Mouse (Mus musculus) bone marrow macrophage, adult 2 months (primary cell): ENCODE measurements around the gene Psen2.

Experiments
- CTCF ChIP-seq: IDR thresholded peaks from 2 replicates; pipeline ENCODE4 v1.5.1; 2012; ENCODE audit warnings: low read depth, mild to moderate bottlenecking, low read length, moderate library complexity
- POLR2A ChIP-seq: IDR thresholded peaks from 2 replicates; pipeline ENCODE4 v1.6.1; 2012; ENCODE audit warnings: mild to moderate bottlenecking, low read depth, low read length, borderline replicate concordance

DNA sequence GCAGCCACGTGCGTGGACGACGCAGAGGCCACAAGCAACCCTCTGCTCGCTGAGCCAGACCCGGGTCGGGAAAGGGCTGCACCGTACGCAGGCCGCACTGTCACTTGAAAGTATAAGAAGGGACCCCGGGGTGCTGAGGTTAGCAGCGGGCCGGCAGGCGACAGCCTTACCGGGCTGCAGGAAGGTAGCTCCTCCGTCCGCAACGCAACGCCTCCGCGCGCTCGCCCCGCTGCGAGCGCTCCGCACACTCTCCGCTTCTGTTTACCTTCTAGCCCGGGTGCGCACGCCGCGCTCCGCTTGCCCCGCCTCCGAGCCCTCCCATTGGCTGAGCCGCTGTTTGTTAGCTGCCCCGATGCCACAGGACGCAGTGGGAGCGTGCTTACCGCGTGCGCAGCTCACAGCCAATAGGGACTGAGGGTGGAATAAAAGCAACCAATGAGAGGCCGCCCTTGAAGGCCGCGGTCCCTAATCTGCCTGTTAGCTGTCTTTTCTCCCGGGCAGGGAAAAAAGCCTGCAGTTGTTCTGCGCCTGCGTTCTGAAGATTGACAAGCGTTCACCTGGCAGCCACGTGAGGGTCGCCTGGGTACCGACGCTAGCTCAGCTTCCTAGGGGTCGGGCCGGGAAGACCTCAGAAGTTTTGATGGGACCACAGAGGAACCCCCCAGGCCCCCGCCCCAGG lies 67.4 kb downstream of the Psen2 start:
- TF ChIP-seq POLR2A (no peak), CTCF (no peak)
